Mouse (Mus musculus): ENCODE results near the gene Gamt. TPM values are rescaled to one million over a fixed set of nuclear protein-coding genes. Genes with fewer than 3 reads are reported as not detected.
"Not testable (repeated sequence)": the region's sequence is repeated elsewhere in the genome, so short reads cannot be mapped to it uniquely, and the experiment has no call there.

The Gamt gene
- polyA plus RNA-seq, 1 experiment: 26.4 TPM

DNA sequence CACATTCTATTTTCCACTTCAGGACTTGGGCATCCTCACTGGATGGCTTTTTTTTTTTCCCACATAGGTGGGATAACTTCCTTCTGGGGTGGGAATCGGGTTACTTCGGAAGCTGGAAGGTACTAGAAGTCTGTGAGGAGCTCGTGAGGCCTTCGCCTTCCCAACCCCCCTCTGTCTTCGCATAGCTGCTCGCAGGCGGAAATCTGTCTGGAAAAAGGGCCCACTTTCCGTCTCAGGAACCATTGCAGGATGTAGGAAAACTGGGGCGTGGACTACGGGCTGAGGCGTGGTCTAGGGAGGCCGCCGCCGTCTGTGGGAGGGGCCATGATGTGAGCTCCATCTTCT lies 34.8 kb downstream of the Gamt start:
- H3K4me1 ChIP-seq (ENCODE audit: control insufficient read depth, insufficient read depth, low read length): peaks cover 12% of the 10 kb centered on the region
- no peak for DNase-seq
- H3K4me3 ChIP-seq (replicated peaks; ENCODE audit: extremely low read depth, low read depth, low read length): peak overlapping the region; percentile 54
- WGBS: under 1% methylated on average over 14 of the region's 14 CpGs
- TF ChIP-seq CTCF (IDR thresholded peaks at IDR 0.05; ENCODE audit: insufficient read depth, low read length) (no peak), POLR2A (IDR thresholded peaks at IDR 0.05; ENCODE audit: borderline replicate concordance, extremely low read depth, low read depth, low read length) (peak; percentile 76; the same call in 1 of the 2 replicates)

DNA sequence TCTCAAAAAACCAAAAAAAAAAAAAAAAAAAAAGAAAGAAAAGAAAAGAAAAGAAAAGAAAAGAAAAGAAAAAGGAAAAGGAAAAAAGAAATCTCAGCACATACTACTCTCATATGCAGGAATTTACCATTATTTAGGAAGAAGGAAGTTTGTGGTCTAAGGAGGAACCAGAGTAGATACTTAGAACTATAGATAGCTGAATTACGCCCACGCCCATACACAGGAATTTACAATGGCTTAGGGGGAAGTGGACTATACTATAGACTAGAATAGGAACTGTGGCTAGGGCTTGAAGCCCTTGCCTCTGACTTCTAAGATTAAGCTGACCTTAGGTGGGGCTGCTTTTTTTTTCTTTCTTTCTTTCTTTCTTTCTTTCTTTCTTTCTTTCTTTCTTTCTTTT lies 37.7 kb downstream of the Gamt start:
- not testable (repeated sequence) for DNase-seq; H3K4me1 ChIP-seq (ENCODE audit: control insufficient read depth, insufficient read depth, low read length); H3K4me3 ChIP-seq (replicated peaks; ENCODE audit: extremely low read depth, low read depth, low read length)
- 63% methylated on average over 2 of the region's 2 CpGs for WGBS

DNA sequence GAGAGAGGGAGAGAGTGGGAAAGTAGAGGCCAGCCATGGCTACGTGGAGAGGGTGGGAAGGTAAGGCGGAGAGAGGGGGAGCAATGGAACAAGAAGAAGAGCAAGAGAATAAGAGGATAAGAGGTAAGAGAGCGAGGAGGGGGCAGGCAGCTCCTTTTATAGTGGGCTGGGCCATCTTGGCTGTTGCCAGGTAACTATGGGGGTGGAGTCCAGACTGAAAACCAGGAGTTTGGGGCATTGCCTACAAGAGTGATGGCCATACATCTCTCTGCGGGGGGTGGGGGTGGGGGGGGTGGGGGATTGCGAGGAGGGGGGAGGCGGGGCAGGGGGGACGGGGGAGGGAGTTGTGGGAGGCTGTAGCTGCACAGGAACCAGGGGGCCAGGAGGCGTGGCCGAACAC lies 40.1 kb downstream of the Gamt start:
- no peaks in the 10 kb centered on the region; the same call in 1 of the 2 replicates for H3K4me1 ChIP-seq (ENCODE audit: control insufficient read depth, insufficient read depth, low read length)
- 59% methylated on average over 6 of the region's 9 CpGs for WGBS
- DNase-seq: no peak
- no peak for TF ChIP-seq POLR2A (IDR thresholded peaks at IDR 0.05; ENCODE audit: borderline replicate concordance, extremely low read depth, low read depth, low read length)
- no peak for TF ChIP-seq CTCF (IDR thresholded peaks at IDR 0.05; ENCODE audit: insufficient read depth, low read length)
- H3K4me3 ChIP-seq (replicated peaks; ENCODE audit: extremely low read depth, low read depth, low read length): no peak overlapping the region

DNA sequence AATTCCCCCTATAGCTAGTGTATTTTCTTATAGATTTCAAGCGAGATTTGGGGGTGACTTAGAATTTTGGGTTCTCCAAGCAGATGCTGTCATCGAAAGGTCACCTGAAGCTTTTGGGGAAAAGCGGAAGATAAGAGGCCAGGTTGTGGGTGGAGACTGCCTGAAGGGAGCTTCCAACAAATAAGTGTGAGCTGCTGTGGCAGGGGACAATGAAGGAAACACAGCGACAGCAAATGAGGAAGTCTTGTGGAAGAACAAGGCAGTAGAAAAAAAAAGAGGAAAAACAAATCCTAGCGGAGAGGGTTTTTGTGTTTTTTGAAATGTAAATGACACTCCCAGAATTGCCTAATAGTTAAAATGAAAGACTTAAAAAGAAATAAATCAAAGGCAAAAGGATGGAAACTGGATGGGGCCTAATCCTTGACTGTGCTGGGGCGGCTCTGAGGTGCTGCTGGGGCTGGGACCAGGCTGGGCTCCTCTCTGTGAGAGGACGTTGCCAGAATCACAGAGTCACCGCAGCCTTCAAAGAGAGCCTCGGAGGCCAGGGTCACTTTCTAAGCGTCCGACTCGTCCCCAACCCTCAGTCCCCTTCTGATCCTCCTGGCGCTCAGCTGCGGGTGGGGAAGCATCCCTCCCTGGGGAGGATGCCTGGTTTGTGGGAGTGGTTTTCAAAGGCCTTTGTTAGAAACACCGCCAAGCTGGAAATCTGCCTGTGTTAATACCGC lies 45.6 kb downstream of the Gamt start:
- 44% methylated on average over 16 of the region's 16 CpGs for WGBS
- no peak for DNase-seq
- TF ChIP-seq POLR2A (IDR thresholded peaks at IDR 0.05; ENCODE audit: borderline replicate concordance, extremely low read depth, low read depth, low read length) (no peak), CTCF (IDR thresholded peaks at IDR 0.05; ENCODE audit: insufficient read depth, low read length) (no peak)

DNA sequence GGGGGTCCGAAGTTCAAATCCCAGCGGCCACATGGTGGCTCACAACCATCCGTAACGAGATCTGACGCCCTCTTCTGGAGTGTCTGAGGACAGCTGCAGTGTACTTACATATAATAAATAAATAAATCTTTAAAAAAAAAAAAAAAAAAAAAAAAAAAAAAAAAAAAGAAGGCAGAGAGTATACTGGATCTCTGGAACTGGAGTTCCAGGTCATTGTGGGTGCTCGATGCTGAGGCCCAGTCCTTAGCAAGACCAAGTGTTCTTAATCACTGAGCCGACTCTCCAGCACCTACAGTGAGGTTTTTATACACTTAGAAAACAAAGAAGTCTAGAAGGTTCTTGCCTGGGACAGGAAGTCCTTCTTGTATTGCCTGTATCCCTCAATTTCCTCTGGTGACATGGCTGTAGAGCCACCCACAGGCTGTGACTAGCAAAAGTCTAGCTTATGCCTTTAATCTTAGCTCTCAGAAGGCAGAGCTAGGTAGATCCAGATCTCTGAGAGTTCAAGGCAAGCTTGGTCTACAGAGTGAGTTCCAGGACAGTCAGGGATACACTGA lies 49.2 kb downstream of the Gamt start:
- 67% methylated on average over 7 of the region's 7 CpGs for WGBS
- DNase-seq; H3K4me1 ChIP-seq (ENCODE audit: control insufficient read depth, insufficient read depth, low read length); H3K4me3 ChIP-seq (replicated peaks; ENCODE audit: extremely low read depth, low read depth, low read length): not testable (repeated sequence)

More for the DNA sequence above, 45.6 kb downstream of the Gamt start:
- Histone ChIP-seq H3K4me3 (replicated peaks; ENCODE audit: extremely low read depth, low read depth, low read length) (no peak overlapping the region), H3K4me1 (ENCODE audit: control insufficient read depth, insufficient read depth, low read length) (no peaks in the 10 kb centered on the region; the same call in 1 of the 2 replicates)

DNA sequence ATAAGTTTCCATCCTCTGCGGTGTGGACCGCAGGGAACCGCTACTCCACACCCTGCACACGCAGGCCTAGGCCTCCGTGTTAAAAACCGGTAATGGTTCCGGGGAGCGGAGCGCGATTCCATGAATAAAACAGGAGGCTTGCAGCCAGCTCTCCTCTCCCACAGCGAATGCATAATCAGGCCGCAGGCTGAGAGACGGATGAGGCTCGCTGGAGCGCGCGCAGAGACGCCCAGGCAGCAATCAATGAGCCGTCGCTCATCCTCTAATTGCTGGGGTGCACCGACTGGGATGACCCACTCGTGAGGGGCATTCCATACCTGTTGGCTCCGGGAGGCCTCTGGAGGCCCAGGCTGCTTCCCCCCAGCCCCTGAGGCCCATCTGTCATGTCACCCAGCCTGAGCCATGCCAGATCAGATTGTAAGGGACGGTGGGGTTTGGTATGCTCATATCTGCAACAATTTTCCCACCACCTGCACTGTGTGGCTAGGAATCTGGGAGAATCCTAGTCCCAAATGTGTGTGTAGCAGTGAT lies 51.9 kb downstream of the Gamt start:
- Histone ChIP-seq H3K4me1 (ENCODE audit: control insufficient read depth, insufficient read depth, low read length) (no peaks in the 10 kb centered on the region), H3K4me3 (replicated peaks; ENCODE audit: extremely low read depth, low read depth, low read length) (no peak overlapping the region)
- no peak for DNase-seq
- WGBS: 40% methylated on average over 24 of the region's 24 CpGs
- TF ChIP-seq POLR2A (IDR thresholded peaks at IDR 0.05; ENCODE audit: borderline replicate concordance, extremely low read depth, low read depth, low read length) (no peak), CTCF (IDR thresholded peaks at IDR 0.05; ENCODE audit: insufficient read depth, low read length) (no peak)

DNA sequence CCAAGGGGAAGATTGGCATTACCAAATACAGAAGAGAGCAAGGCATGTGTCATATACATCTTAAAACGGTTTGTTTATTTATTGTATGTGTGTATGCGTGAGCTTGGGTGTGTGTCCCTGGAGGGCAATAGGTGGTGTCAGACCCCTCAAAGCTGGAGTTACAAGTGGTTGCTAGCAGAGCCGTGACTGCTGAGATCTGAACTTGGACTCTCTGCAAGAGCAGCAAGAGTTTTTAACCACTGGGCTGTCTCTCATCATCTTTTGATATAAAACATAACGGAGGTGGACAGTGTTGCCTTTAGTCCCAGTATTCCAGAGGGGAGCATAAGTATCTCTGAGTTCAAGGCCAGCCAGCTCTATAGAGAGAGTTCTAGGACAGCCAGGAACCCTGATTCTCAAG lies 52.6 kb downstream of the Gamt start:
- H3K4me3 ChIP-seq (replicated peaks; ENCODE audit: extremely low read depth, low read depth, low read length): no peak overlapping the region
- no peak for TF ChIP-seq CTCF (IDR thresholded peaks at IDR 0.05; ENCODE audit: insufficient read depth, low read length)
- no peak for TF ChIP-seq POLR2A (IDR thresholded peaks at IDR 0.05; ENCODE audit: borderline replicate concordance, extremely low read depth, low read depth, low read length)
- no peak for DNase-seq
- H3K4me1 ChIP-seq (ENCODE audit: control insufficient read depth, insufficient read depth, low read length): no peaks in the 10 kb centered on the region
- 66% methylated on average over 4 of the region's 4 CpGs for WGBS

Other genes starting within 250 kb of the Gamt start
- 102 and 103 TPM in 2 replicates for gene Arhgap45, start 244.4 kb downstream of the Gamt start, polyA plus RNA-seq (2012; rRNA removed)
- 199 and 208 TPM in 2 replicates for gene Polr2e, start 221.2 kb downstream of the Gamt start, polyA plus RNA-seq (2012; rRNA removed)
- gene Gpx4, start 213.8 kb downstream of the Gamt start, polyA plus RNA-seq (2012; rRNA removed): 581 and 623 TPM in 2 replicates
- gene Sbno2, start 155.4 kb downstream of the Gamt start, polyA plus RNA-seq (2012; rRNA removed): 83.7 and 85.8 TPM in 2 replicates
- 161 and 168 TPM in 2 replicates for gene Stk11, start 145.2 kb downstream of the Gamt start, polyA plus RNA-seq (2012; rRNA removed)
- gene Atp5d, start 122.4 kb downstream of the Gamt start, polyA plus RNA-seq (2012; rRNA removed): 709 and 1,054 TPM in 2 replicates
- gene Cbarp, start 120.2 kb downstream of the Gamt start, polyA plus RNA-seq (2012; rRNA removed): 29.9 and 31.5 TPM in 2 replicates
- 110 and 150 TPM in 2 replicates for gene Midn, start 112.7 kb downstream of the Gamt start, polyA plus RNA-seq (2012; rRNA removed)
- 162 and 200 TPM in 2 replicates for gene Cirbp, start 95.0 kb downstream of the Gamt start, polyA plus RNA-seq (2012; rRNA removed)
- gene 1600002K03Rik, start 88.1 kb downstream of the Gamt start, polyA plus RNA-seq (2012; rRNA removed): 11.2 and 14.0 TPM in 2 replicates
- gene Efna2, start 81.5 kb downstream of the Gamt start, polyA plus RNA-seq (2012; rRNA removed): 3.6 and 4.7 TPM in 2 replicates
- 39.6 and 42.0 TPM in 2 replicates for gene Mum1, start 34.6 kb downstream of the Gamt start, polyA plus RNA-seq (2012; rRNA removed)
- gene Ndufs7, start 11.9 kb downstream of the Gamt start, polyA plus RNA-seq (2012; rRNA removed): 421 and 497 TPM in 2 replicates
- gene Dazap1, start 474 bp upstream of the Gamt start, polyA plus RNA-seq (2012; rRNA removed): 65.9 and 68.5 TPM in 2 replicates
- gene Rps15, start 31.4 kb upstream of the Gamt start, polyA plus RNA-seq (2012; rRNA removed): 1,318 and 1,397 TPM in 2 replicates
- gene Apc2, start 35.0 kb upstream of the Gamt start, polyA plus RNA-seq (2012; rRNA removed): 3.8 and 4.1 TPM in 2 replicates
- 58.4 and 62.4 TPM in 2 replicates for gene 2310011J03Rik, start 59.5 kb upstream of the Gamt start, polyA plus RNA-seq (2012; rRNA removed)
- gene Pcsk4, start 68.5 kb upstream of the Gamt start, polyA plus RNA-seq (2012; rRNA removed): 9.8 and 10.4 TPM in 2 replicates
- gene Reep6, start 68.9 kb upstream of the Gamt start, polyA plus RNA-seq (2012; rRNA removed): 23.7 and 26.8 TPM in 2 replicates
- 87.6 and 89.2 TPM in 2 replicates for gene Adamtsl5, start 87.4 kb upstream of the Gamt start, polyA plus RNA-seq (2012; rRNA removed)
- gene Plk5, start 95.4 kb upstream of the Gamt start, polyA plus RNA-seq (2012; rRNA removed): 5.5 and 6.0 TPM in 2 replicates
- 37.5 and 48.3 TPM in 2 replicates for gene Mex3d, start 126.6 kb upstream of the Gamt start, polyA plus RNA-seq (2012; rRNA removed)
- 131 and 143 TPM in 2 replicates for gene Mbd3, start 138.5 kb upstream of the Gamt start, polyA plus RNA-seq (2012; rRNA removed)
- gene Uqcr11, start 145.8 kb upstream of the Gamt start, polyA plus RNA-seq (2012; rRNA removed): 1,202 and 1,263 TPM in 2 replicates
- 94.7 and 98.6 TPM in 2 replicates for gene Tcf3, start 172.6 kb upstream of the Gamt start, polyA plus RNA-seq (2012; rRNA removed)
- gene Onecut3, start 233.8 kb upstream of the Gamt start, polyA plus RNA-seq (2012; rRNA removed): not detected in 2 replicates